Mouse (Mus musculus) frontal cortex, postnatal 36 days (tissue): ENCODE measurements around the gene Il20rb.
A peak's percentile ranks its signal among the peaks of the same experiment; 100 is the strongest.

Source experiments
- DNase-seq, 2 experiments: peaks; one replicate each; pipeline ENCODE4 v3.0.0; 2022; ENCODE audit warnings: low spot score in 2 of 2

Gene Il20rb

DNA sequence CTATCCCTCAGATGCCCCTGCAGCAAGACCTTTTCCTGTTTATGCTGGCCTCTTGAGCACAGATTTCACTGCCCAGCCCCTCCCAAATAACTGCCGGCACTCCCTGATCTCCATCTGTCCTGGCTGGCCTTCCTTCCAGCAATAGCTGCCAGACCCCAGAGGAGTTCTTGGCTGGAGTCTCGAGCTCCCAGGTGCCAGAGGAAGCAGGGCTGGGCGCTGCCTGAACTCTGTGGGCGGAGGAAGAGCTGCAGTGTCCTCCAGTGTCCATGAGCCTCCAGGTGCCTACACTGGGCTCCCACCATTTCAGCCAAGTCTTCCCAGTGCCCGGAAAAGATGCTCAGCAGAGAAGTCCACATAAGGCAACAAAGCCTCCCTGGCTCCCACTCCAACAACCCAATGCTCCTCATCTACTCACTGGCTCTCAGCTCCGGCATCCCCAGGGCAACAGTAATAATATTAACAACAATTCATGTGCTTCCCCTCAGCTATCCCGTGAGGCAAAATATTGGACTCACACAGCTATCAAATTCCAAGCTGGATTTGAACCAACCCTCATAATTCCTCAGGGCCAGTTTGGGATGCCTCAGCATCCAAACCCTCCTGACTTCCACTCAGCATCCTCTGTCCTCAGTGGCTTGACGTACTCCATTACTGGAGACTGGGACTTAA, 15.5 kb downstream of the Il20rb start:
- DNase-seq = no peak

DNA sequence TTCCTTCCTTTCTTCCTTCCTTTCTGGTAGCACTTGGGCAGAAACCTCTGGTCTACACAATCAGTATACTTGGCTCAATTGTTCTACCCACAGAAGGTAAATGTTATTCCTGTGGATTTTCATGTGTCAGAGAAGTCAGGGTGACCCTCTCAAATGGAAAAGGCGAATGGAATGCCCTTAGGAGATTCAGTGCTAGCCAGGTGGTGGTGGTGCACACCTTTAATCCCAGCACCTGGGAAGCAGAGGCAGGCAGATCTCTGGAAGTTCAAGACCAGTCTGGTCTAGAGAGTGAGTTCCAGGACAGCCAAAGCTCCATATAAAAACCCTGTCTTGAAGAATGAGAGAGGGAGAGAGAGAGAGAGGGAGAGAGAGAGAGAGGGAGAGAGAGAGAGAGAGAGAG, 16.4 kb downstream of the Il20rb start:
- no peak for DNase-seq

DNA sequence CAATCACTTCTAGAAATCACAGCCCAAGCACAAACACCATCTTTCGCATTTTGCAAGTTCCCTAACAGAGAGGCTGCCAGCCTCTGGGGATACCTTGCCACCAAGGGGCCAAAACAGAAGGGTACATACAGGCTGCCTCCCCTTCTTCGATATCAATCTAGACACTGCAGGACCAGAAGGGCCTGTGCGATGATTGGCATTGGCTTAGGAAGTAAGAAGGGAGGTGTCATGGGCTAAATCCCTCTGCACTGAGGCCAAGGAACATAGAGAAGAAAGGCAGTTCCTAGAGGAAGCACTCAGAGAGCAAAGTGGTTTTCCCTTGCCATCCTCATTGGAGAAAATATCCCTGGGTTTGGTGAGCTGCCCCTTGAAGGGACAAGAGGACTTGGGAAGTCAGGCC, 16.9 kb downstream of the Il20rb start:
- DNase-seq = no peak

DNA sequence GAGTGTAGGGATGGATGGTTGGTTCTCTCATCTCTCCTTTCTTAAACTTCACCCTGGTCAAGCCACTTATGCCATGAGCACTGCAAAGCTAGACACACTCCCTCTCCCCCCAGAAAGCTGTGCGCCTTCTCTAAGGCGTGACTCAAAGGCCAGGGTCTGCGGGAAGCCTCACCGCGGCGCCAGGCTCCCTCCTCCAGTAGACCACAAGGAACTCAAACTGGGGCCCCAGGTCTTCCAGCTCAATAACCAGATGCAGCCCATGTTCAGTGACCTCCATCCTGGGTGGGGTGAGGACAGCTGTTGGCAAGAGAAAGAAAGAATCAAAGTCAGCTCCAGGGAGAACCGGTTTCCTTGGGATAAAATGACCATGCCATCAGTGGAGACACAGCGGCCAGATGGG, 18.4 kb downstream of the Il20rb start:
- DNase-seq = no peak

DNA sequence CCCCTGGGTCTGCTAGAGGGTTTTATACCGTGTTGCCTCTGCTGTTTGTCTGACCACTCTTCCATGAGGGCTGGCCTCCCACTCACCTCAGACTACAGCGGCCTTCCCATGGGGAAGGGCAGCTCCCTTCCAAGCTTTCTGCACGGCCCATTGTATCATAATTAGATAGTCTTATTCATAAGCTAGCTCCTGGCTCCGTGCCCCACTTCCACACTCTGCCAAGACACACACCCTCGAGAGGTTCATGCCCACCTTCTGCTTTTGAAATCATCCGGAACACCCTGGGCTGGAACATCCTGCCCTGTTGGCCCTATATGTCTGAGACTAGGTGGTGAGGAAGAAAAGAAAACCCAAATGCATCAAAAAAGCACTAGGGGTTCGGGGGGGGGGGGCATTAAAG, 18.9 kb downstream of the Il20rb start:
- peak in 1 of 2 experiments; percentile 17 for DNase-seq

DNA sequence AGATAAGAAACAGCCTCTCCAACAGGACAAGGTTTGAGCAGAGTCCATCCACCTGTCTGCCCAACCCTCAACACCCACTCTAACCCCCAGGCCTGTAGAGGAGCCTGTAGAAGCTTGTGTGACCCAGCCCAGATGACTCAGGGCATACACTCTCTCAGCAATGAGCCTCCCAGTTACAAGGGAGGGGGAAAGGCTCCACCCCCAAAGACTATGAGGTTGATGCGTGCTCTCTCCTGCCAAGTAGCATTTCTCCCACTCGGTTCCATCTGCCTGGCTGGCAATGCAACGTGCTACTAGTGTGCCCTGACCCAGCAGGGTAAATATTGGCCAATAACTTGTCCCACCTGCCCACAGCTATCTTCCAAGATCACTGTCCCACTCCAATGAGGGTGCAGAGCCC, 19.8 kb downstream of the Il20rb start:
- no peak for DNase-seq

DNA sequence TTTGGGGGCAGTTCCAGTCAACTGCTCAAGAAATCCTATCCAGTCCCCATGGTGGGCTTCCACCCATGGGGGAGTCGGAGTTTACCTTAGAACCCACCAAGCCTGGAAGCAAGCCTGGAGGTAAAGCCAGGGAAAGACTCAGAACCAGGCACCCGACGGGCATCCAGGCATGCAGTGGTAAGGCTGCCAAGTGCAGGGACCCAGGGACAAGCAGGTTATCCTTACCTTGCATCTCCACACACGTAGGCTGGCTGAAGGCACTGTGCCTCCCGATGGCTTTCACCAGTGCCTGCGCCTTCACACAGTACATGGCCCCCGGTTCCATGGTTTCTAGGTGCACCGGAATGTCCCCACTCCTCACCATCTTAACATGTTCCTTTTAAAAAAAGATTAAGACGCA, 20.6 kb downstream of the Il20rb start:
- DNase-seq = no peak

DNA sequence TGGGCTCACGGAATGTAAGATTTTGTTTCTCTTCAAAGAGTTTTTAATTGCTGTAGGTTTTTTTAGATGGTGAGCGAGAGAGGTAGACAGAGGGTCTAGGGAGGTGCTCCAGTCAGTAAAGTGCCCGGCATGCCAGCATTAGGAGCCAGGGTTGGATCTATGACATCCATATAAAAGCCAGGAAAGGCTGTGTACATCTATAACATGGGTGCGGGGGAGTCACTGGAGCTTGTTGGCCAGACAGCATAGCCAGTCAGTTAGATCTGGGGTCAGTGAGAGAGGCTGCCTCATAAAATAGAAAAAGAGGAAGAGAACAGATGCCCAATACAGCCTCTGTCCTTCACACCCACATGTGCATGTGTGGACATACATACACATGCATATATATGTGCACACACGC, 21.2 kb downstream of the Il20rb start:
- DNase-seq = no peak

DNA sequence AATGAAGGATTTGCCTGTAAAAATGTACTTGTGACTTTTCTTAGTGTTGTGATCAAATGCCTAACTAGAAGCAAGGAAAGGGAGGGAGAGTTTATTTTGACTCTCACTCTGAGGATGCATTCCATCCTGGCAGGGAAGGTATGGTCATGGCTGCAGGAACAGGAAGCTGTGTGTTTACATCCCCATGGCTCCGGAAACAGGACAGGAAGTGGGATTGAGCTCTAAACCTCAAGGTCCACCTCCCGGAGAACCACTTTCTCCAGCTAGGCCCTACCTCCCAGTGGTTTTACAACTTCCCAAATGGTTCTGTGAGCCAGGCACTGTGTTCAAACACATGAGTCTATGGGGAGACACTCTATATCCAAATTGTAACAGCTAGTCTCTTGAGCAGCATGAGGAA, 22.8 kb downstream of the Il20rb start:
- no peak for DNase-seq

DNA sequence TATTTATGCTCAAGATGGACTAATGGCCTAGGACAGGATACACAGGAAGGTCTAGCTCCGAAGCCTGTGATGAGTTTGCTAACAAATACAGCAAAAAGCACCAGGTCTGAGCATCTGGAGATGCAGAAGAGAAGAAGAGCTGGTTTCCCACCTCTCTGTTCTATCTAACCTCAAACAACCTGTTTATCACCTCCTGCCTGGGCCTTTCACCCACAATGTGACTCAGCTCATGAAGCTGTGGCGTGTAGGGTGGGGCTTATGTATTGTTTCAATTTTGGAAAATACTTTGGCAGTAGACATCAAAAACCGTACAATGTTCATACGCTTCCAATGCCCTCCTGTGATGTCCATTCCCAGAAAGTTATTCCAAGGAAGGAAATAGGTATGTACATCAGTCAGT, 24.5 kb downstream of the Il20rb start:
- no peak for DNase-seq

DNA sequence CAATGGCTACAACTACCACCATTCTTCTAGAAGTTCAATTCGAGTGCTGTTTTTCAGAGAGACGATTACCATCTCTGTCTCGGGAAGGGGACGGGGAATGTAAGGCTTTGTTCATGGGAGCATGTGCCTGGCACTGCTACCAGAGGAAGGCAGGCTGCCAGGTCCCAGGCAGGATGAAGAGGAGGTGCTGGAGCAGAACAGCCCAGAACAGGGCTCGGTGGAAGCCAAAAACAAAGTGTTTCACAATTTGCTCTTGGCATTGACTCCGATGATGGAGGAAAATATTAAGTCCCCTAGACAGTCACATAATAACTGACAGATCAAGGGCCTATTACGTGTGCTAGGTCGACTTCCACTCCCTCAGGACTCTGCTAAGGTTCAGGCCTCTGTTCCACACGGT, 24.9 kb downstream of the Il20rb start:
- DNase-seq = peak; percentile 33 to 35

DNA sequence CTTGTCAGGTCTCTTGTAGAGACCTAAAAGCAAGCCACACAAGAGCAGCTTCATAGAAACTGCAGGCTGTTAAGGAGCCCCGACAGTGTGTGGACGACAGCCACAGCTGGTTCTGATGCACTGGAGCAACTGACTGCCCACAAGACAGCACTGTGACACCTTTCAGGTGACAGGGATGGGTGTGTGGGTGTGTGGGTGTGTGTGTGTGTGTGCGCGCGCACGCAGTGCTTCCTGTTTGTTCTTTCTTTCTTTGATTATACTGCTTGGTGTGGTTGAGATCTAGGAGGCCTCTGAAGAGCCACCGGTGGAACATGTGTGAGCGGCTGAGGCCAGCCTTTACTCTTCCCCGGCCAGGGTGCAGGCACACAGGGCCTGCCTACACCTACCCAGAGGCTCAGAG, 26.4 kb downstream of the Il20rb start:
- DNase-seq = no peak

DNA sequence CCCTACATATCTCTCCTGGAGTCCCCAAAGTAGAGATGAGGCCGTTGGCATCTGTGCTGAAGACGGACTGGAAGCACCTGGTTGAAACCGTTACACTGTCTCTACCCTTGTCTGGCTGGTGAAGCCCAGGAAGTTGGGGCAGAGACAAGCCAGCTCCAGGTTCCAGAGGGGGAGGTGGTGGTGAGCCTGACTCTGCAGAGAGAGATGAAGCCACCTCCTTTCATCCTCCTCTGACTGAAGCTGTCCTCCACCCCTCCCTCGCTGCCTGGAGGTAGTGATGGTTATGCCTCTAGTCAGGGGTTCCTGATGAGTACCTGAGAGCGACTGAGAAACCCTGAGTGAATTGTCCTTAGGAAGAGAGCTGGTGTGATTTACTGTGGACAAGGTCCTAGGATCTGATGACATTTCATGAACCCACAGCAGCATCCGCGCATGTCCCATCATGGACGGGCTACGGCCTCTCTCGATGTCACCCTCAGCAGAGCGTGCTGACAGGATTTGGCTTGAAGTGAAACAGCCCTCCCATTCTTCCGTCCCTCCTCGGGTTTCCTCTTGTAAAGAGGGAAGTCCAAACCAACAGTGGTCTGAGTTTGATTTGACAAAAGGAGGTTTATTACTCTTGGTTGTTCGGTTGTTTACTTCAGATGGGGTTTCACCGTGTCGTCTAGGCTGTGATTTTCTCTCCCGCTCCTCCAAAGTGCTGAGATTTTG, 28.5 kb downstream of the Il20rb start:
- no peak for DNase-seq

DNA sequence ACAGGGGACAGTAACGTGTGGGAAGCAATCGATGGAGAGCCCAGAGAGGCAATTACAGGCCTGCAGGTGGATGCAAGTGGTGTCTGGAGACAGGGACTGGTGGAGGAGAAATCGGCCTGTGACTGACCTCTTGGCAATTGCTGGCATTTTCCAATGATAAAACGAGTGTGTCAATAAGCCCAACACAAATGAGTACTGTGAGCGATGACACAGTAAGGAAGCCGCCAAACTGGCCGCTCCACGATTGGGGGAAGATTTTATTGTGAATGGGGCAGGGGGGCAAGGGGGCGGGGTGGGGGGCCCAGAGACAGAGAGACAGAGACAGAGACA, 32.0 kb downstream of the Il20rb start:
- DNase-seq = no peak

DNA sequence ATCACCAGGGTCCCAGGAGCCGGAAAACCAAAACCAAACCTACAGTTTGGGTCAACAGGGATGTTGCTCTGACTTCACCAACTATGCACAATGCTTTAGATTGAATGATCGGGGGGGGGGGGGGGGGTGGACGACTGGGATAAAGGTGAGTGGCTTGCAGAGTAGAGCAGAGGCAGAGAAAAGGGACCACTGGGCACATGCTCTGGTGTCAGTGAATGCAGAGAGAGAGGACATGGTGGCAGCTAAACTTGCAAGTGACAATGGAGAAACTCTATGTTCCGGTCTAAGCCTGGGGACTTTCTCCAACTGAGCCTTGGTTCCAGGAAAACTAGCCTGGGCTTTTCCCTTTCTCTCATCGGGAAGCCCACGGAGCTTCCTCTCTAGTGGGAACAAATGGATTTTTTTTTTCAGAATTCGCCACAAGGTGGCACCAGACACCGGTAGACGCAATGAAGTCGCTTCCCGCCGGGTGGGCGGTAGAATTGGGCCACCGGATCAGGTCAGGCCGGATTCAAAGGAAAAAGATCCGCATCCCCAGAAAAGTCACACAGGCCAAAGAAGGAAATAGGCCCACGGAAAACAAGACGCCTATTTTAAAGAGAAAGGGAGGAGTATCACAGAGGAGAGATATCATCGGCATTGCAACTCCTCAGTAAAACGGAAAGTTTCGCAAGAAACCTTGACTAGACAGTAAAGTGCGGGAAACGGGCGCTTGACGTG, 32.5 kb downstream of the Il20rb start:
- peak; percentile 76 to 81 for DNase-seq

DNA sequence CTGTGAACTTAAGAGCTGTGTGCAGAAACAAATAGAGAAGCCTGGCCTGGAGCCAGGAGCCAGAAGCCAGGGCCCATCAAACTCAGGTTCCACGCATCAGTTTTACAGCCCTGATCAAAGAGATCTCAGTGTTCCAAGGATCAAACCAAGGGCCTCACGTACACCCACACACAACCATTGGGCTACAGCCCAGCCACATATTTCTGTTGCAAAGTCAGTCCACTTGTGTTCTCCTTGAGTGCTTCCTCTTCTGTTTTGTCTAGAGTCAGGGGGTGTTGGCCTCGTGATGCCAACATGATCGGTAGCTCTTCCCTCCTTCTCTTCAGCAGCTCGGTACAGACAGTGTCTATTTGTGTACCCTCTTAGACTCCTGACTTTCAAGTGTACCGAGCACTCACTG, 34.2 kb downstream of the Il20rb start:
- no peak for DNase-seq

DNA sequence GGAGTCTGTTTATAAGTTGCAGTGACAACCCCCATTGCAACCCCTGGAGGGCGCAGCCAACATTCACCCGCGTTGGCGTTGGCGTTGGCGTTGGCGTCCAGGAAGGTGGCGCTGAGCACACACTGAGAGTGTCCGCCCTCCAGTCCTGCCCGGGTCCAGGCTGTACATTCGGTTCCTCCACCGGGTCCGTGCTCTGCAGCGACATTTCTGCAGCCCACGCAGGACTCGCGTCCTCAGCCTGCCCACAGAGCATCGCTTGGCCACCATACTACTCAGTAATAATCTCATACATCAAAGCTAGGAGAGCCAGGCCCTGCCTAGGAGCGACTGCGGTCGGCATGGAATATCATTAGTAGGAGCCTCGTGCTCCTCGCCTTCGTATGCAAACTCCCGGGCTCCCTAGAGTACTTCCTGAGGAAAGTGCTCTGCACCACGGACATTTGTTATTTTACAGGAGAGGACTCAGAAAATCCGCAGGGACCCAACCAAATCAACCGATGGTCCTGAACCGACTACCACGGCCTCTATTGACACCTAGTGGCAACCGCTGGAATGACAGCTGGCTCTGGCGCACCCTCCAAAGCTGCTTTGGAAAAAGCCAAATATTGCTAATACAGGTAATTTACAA, 40.4 kb downstream of the Il20rb start:
- peak; percentile 76 to 84 for DNase-seq

DNA sequence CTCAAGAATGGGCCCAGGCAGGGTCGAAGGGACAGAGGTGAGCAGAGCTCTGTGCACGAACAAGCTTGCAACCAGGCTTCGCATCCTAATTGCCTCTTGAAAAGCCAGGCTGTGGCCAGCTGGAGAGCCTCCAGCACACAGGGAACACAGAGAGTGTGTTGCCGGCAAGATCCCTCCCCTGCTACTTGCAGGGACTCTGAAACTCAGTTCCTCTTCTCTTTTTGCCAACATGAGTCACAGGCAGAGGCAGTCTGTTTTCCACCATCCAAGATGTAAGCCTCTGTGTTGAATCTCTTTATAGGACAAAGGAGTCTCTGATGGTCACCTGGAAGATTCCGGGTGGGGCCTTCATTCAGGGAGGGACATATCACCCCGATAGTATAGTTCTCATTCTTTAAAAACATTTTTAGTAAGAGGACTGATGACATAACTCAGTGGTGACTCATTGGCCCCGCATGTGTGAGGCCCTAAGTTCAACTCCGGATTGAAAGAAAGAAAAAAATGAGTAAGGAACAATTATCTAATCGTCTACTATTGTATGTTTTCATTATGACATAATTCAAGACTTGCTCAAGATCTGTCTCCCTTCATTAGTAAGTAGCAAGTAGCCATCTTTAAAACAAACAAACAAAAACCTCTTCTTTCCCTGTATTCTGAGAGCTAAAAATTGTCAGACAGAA, 46.3 kb downstream of the Il20rb start:
- peak; percentile 24 to 41 for DNase-seq

DNA sequence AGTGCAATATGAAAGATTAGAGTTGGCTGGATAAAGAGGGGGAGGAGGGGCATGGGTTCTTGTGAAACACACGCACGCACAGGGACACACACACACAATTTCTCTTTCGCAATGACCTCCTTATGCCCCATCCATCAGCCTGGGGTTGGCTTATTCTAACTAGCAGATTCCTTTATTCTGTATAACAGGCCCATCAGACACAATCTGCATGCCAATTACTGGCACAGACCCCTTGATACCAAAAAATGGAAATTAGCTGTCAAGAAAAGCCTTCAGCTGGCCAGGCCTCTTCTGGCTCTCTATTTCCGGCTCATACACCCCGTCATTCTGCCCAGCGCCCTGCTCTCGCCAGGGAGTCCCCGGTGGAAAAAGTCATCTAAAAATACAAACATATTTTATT, 47.1 kb downstream of the Il20rb start:
- no peak for DNase-seq

DNA sequence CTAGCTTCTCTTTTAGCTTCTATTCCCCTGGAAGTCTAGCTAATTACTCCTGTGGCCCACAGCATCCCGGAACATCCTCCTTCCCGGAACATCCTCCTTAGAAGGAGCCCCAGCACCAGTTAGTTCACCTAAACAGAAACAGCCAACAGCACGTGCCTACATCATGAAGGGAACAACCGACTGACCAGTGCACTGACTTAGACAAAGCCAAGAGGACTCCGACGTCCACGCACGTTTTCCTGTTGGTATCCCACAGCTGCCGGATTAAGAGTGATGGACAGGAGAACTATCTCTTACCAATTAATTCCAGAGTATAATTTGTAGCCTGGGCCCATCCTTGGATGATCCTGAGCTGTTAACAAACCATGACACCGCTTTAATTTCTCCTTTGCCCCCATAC, 47.6 kb downstream of the Il20rb start:
- no peak for DNase-seq

DNA sequence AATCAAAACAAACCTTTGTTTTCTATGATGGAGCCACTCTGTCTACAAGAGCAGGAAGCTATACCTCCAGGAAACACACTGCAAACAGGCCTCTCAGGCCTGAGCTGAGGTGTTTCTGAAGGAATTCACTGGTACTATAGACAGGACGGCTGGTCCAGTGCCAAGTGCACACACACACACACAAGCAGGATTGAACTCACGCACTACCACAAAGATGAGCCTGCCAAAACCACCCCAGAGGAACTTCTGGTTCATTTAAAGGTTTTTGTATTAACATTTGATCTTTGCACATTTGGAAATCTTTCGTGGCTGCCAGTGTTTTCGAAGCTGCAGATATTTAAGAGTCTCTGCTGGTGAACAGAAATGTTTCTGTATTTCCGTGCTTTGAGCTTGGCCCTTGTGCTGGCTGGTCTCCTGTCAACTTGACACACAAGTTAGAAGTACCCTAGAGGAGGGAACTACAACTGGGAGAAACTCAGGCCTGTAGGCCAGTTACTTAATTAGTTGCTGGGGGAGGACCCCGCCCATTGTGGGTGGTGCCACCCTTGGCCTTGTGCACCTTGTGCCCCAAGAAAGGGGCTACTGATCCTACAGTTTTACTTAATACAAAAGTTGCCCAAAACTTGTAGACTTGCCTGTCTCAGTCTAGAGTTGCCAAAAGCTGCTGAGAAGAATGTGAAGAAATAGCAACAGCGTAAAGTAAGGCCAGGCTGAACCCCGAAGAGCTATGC, 49.6 kb downstream of the Il20rb start:
- no peak for DNase-seq

DNA sequence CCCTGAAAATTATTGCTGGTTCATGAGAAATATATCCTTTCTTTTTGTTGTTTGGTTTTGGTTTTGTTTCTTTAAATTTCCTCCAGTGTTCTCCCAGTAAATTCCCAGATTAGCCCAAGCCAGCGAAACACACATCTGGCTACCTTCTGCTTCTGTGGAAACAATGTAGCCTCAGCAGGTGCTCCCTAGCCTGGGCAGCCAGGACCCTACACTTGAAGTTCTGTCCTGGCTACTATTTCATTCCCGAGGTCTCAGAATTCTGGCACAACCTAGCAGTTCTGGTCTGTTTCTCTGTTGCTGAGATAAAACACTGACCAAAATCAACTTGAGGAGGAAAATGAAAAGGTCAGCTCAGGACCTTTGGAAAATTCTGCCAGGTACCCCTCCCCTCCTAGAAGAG, 55.2 kb downstream of the Il20rb start:
- no peak for DNase-seq
